Mouse (Mus musculus): ENCODE measurements around the gene Tdgf1. TPM values are rescaled to one million over a fixed set of nuclear protein-coding genes. Genes with fewer than 3 reads are reported as not detected.

Tdgf1 gene
- total and polyA plus RNA-seq, 3 experiments = not detected

- dilution Hi-C loops (cut with MboI; ENCODE audit: extremely low pct_ligation_motif_present, extremely low pct_unique_long_range_greater_than_20kb, low sequenced_read_pairs) = no loop called here
- Histone ChIP-seq H3K36me3 (replicated peaks in 1 of 2; ENCODE audit: control insufficient read depth in 1 of 2, insufficient read depth in 1 of 2, low read length in 1 of 2) (no peaks in the 10 kb centered on the region), H3K9me3 (replicated peaks; ENCODE audit: low read length) (no peaks in the 10 kb centered on the region), H3K9ac (ENCODE audit: insufficient read depth, low read depth) (no peak overlapping the region), H3K27me3 (replicated peaks) (no peaks in the 10 kb centered on the region), H3K4me3 (replicated peaks in 1 of 3; ENCODE audit: low read depth in 2 of 3, low read length in 2 of 3, poor library complexity in 1 of 3) (no peak overlapping the region), H3K27ac (ENCODE audit: insufficient read depth, low read depth) (no peak overlapping the region), H3K4me1 (ENCODE audit: control insufficient read depth in 1 of 2, insufficient read depth in 2 of 2) (no peaks in the 10 kb centered on the region), H3K79me2 (replicated peaks; ENCODE audit: control insufficient read depth, extremely low read depth, insufficient read depth, poor library complexity, severe bottlenecking) (no peaks in the 10 kb centered on the region), H3K4me2 (ENCODE audit: insufficient read depth, low read depth, poor library complexity, severe bottlenecking) (no peak overlapping the region)
- TF ChIP-seq ZMIZ1 (IDR thresholded peaks at IDR 0.05; ENCODE audit: low read depth, low read length) (no peak), CHD2 (IDR thresholded peaks at IDR 0.05; ENCODE audit: low read length) (no peak), ZNF384 (IDR thresholded peaks at IDR 0.05; ENCODE audit: low read depth, low read length) (peak; percentile 47; the same call in 1 of the 2 replicates), NELFE (IDR thresholded peaks at IDR 0.05; ENCODE audit: low read depth, low read length) (no peak), CTCF (conservative IDR thresholded peaks at IDR 0.05 in 1 of 2, IDR thresholded peaks at IDR 0.05 in 1 of 2; ENCODE audit: low read depth in 2 of 2, low read length in 2 of 2) (0 out of 4 replicates have a peak, but pooled peaks of 1 of the 2 experiments have one; percentile 13)
- no peak for DNase-seq (ENCODE audit: extremely low read depth)
- in situ Hi-C loops (cut with MboI; ENCODE audit: low pct_ligation_motif_present, low pct_unique_long_range_greater_than_20kb, low sequenced_read_pairs) = no loop called here
Measured at GRCm38 (mm10) chr9:110937506-110938490, 8.2 kb downstream of the Tdgf1 start.

- TF ChIP-seq TBP (conservative IDR thresholded peaks at IDR 0.05; ENCODE audit: low read depth, low read length) (no peak), JUND (conservative IDR thresholded peaks at IDR 0.05; ENCODE audit: low read depth, low read length) (no peak)
- Histone ChIP-seq H3K4me1 (ENCODE audit: control insufficient read depth in 1 of 2, insufficient read depth in 2 of 2) (no peaks in the 10 kb centered on the region), H3K4me3 (replicated peaks in 1 of 3; ENCODE audit: low read depth in 2 of 3, low read length in 2 of 3, poor library complexity in 1 of 3) (no peak overlapping the region), H3K36me3 (replicated peaks in 1 of 2; ENCODE audit: control insufficient read depth in 1 of 2, insufficient read depth in 1 of 2, low read length in 1 of 2) (no peaks in the 10 kb centered on the region), H3K9me3 (replicated peaks; ENCODE audit: low read length) (no peaks in the 10 kb centered on the region), H3K79me2 (replicated peaks; ENCODE audit: control insufficient read depth, extremely low read depth, insufficient read depth, poor library complexity, severe bottlenecking) (no peaks in the 10 kb centered on the region), H3K27me3 (replicated peaks) (no peaks in the 10 kb centered on the region), H3K27ac (ENCODE audit: insufficient read depth, low read depth) (no peak overlapping the region), H3K4me2 (ENCODE audit: insufficient read depth, low read depth, poor library complexity, severe bottlenecking) (no peak overlapping the region), H3K9ac (ENCODE audit: insufficient read depth, low read depth) (no peak overlapping the region)
- no peak for DNase-seq (ENCODE audit: extremely low read depth)
- dilution Hi-C loops (cut with MboI; ENCODE audit: extremely low pct_ligation_motif_present, extremely low pct_unique_long_range_greater_than_20kb, low sequenced_read_pairs) (no loop called here), in situ Hi-C loops (cut with MboI; ENCODE audit: low pct_ligation_motif_present, low pct_unique_long_range_greater_than_20kb, low sequenced_read_pairs) (no loop called here)
Measured at GRCm38 (mm10) chr9:110935941-110936340, 10.0 kb downstream of the Tdgf1 start.

GRCm38 (mm10) chr9:110933850-110934437 is 12.0 kb downstream of the Tdgf1 start:
- DNase-seq (ENCODE audit: extremely low read depth) = no peak
- in situ Hi-C loops (cut with MboI; ENCODE audit: low pct_ligation_motif_present, low pct_unique_long_range_greater_than_20kb, low sequenced_read_pairs) = no loop called here
- H3K9me3 ChIP-seq (replicated peaks; ENCODE audit: low read length) = no peaks in the 10 kb centered on the region
- no peaks in the 10 kb centered on the region for H3K79me2 ChIP-seq (replicated peaks; ENCODE audit: control insufficient read depth, extremely low read depth, insufficient read depth, poor library complexity, severe bottlenecking)
- H3K4me3 ChIP-seq (replicated peaks in 1 of 3; ENCODE audit: low read depth in 2 of 3, low read length in 2 of 3, poor library complexity in 1 of 3) = no peak overlapping the region
- H3K27me3 ChIP-seq (replicated peaks) = peaks cover 1% of the 10 kb centered on the region
- dilution Hi-C loops (cut with MboI; ENCODE audit: extremely low pct_ligation_motif_present, extremely low pct_unique_long_range_greater_than_20kb, low sequenced_read_pairs) = no loop called here
- no peak overlapping the region for H3K9ac ChIP-seq (ENCODE audit: insufficient read depth, low read depth)
- no peaks in the 10 kb centered on the region for H3K36me3 ChIP-seq (replicated peaks in 1 of 2; ENCODE audit: control insufficient read depth in 1 of 2, insufficient read depth in 1 of 2, low read length in 1 of 2)
- H3K4me2 ChIP-seq (ENCODE audit: insufficient read depth, low read depth, poor library complexity, severe bottlenecking) = no peak overlapping the region
- H3K27ac ChIP-seq (ENCODE audit: insufficient read depth, low read depth) = no peak overlapping the region
- H3K4me1 ChIP-seq (ENCODE audit: control insufficient read depth in 1 of 2, insufficient read depth in 2 of 2) = no peaks in the 10 kb centered on the region
- TF ChIP-seq NRF1 (IDR thresholded peaks at IDR 0.05; ENCODE audit: low read depth, low read length) = no peak

Measured in CH12.LX (cell line).